Mouse (Mus musculus) ovary, postnatal 14 days (tissue): ENCODE results near the gene Anxa6.
A peak's percentile ranks its signal among the peaks of the same experiment; 100 is the strongest.

Experiments used
- DNase-seq: peaks from one replicate; pipeline ENCODE4 v3.0.0; 2022; ENCODE audit warnings: low spot score

Gene Anxa6

DNA sequence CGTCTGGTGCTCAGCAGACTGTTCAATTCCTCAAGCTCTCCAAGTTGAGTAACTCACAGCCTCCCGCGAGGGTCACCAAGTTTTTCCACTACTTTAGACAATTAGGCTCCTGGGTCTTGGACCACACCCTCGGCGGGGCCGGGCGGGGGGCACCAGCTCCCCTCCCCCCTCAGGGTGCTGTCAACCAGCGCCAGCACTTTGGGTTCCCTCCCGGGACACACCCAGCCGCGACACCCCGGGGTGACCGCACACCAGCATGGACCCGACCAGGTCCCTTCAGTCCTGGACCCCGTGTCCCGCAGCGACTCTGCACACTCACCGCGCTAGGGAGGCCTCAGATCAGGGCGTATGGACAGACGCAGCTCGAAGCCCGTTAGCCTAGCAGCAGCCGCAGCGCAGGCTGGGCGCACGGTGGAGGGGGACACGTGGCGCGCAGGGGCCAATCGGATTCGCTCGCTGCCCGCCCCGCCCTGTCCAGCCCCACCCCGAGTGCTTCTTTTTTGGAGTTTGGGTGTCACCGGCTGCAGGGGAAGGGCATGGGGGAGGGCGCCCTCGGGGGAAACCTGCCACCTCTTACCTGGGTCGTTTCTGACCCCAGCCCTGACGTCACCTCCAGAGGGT, at the start of gene Anxa6:
TSS of gene Anxa6 (minus strand) at position 406 of the 621 bp plus-strand sequence.
- peak; percentile 66 for DNase-seq

DNA sequence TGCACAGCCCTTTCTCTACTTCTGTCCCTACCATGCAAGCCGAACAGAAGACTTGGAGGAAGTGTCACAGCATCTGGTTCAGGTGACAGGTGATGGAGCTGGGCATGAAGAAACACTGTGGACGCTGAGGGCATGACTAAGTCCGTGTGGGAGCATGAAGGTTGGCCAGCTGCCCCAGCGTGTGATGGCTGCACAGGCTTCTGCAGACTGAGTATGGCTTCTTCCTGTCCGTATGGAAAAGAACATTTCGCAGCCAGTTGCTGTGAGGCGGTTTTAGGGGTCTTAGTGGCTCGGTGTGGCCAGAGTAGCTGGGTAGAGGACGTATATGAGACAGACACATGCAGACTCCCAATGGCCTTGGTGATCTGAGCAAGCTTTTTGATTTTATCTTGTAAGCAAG, 48.0 kb upstream of the Anxa6 start:
- no peak for DNase-seq

DNA sequence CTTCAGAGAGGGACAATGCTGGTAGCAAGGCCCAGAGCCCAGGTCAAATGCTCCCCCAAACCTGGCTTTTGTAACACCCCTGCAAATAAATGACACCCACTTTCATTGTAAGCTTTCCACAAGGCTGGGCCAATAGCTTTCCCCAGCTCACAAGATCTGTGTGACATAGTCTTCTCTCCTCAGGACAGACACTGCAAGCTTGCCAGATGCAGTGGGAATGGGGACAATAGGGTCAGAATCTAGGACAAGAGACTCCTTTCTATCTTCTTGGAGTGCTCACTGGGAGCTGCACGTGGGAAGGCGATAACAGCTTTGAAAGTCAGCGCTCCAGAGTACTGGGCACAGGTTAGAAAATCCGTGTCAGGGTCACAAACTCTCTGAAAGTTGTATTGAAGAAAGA, 45.9 kb upstream of the Anxa6 start:
- no peak for DNase-seq

DNA sequence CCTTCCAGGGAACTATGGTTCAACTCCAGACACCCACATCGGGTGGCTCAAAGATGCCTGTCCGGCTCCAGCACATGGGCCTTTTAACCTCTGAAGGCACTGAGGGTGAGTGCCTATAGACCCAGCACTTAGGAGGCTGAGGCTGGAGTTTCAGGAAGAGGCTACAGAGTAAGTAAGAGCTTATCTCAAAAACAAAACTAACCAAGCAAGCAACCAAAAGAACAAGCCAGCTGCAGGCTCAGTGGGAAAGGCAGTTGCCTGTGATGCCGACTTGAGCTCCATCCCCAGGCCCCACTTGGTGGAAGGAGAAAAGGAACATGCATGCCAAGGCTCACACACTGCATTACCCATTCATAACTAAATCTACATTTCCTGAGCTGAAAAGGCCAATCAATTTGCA, 45.3 kb upstream of the Anxa6 start:
- DNase-seq: no peak

DNA sequence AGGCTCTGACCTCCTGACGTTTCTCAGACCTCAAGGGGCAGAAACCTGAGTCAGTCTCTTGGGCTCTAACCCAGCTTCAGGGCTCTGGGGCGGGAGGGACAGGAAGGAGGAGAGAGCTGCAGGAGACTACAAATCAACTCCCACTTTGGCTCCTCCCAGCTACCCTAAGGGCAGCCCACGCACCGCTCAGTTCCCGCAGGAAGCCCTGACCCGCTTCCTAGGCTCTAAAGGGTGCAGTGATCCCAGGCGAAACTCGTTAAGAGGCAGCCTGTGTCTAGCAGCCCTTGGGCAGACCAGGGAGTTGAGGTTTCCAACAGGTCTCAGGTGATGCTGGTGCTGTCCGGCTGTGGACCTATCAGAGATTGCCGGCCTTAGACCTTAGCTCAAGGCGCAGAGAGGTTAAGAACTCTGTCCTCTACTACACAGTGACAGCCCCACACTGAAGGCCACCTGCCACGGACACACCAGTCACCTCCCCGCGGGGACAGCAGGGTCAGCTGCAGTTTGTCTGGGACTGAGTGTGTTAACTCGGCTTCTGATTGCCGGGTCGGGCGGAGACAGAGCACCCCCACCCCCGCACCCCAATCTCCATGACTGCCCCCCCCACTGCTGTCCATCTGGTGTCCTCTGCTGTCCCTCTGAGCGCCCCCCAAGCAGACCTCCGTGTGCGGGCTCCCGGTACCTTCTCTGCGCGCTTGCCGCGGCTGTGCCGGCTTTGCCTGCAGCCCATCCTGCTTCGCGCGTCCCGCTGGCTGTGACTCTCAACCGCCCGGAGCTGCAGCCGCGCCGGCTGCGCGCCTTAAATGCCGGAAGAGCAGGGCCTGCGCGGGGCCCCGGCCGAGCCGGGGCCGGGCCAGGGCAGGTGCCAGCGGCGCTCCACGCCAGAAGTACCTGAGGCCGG, 44.3 kb upstream of the Anxa6 start, which contains the start of gene Ccdc69:
TSS of gene Ccdc69 (minus strand) at position 801 of the 901 bp plus-strand sequence.
- peak; percentile 33 for DNase-seq

DNA sequence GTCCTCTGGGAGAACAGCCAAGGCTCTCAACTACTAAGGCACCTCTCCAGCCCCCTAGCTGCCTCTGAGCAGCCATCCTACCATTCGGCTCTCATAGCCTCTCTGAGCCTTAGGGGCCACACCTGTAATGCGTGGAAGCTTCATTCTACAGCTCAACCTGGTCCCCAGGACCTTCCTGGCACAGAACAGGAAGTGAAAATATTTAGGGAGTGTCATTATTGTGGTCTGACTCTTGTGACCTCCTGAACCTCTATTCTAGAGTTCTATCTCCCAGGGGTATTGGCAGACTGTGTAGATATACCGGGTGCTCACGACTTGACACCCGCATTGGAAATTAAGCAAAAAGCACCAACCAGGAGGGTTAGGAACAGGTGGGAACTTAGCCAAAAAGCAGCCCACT, 43.0 kb upstream of the Anxa6 start:
- no peak for DNase-seq

DNA sequence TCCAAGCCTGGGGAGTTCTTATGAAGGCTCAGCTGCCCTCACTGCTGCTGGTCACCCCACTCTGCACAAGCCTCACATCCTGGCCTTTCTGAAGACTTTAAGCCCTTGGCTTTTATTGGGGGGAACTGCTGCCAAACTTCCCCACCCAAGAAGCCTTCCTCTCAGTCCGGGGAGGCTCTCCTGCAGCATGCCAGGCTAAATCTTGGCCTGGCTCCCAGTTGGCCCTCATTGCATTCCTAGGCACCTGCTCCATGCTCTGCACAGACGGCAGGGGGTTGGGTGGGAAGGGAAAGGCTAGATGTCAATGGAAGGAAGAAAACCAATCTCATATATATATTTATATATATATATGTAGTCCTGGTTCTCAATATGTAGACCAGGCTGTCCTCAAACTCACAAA, 42.4 kb upstream of the Anxa6 start:
- DNase-seq: no peak

DNA sequence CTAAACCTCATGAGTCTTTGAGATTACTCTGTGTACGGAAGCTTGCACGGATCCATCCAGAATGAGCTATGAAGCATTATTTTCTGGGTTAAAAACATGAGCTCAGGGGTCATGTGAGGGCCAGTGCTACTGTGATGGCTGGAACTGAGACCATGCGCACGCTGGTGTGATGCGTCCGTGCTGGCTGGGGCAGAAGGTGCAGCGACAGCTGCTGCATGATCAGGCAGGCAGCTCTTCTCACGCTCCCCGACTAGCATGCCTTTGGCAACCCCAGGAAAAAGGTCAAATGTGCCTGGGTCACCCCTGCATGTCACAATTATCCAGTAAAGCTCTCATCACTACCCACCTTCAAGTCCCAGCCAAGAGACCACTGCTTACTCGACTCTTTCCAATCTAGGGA, 39.9 kb upstream of the Anxa6 start:
- no peak for DNase-seq

DNA sequence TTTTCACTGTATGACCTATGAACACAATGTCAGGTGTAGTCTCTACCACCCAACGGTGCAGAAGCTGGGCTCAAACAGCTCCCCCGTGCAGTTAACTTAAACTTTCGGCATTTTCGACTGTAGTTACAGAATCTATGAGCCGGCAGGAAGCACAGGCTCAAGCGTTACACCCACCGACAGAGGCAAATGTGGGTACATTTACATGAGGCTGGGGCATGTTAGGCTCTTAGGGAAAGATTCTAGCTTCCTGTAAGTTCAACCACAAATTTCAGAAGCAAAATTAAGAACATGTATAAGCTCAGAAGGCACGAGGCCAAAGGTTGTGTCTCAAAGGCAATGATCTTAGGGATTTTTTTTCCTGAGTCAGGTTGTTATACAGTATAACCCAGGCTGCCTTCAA, 39.2 kb upstream of the Anxa6 start:
- no peak for DNase-seq

DNA sequence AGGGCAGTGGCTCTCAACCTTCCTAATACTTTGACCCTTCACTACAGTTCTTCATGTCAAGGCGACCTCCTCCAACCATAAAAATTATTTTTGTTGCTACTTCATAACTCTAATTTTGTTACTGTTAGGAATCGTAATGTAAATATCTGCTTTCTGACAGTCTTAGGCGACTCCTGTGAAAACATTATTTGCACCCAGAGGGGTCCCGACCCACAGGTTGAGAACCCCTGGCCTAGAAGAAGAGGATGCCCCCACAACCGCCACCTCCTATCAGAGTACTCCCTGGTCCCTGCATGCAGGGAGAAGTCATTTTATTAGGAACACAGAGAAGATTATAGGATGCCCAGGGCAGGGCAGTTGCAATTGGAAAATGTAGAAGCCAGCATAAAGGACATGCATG, 38.1 kb upstream of the Anxa6 start:
- DNase-seq: no peak

DNA sequence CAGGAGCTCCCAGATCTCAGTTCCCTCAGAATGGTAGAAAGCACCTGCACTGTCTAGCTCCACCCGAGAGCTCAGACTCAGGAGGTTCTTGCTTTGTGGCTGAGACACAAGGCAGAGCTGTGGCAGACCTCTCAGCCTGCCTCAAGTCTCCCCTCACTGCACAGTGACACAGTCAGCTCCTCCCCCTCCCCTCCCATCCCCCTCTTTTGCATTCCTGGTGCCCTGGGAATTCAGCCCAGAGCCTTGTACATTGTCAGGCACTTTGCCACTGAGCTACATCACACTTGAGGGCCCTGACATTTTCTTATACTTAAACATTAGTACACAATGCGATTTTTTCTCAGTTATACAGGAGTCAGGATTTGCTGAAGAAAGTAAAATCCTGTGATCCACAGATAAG, 35.8 kb upstream of the Anxa6 start:
- DNase-seq: no peak

DNA sequence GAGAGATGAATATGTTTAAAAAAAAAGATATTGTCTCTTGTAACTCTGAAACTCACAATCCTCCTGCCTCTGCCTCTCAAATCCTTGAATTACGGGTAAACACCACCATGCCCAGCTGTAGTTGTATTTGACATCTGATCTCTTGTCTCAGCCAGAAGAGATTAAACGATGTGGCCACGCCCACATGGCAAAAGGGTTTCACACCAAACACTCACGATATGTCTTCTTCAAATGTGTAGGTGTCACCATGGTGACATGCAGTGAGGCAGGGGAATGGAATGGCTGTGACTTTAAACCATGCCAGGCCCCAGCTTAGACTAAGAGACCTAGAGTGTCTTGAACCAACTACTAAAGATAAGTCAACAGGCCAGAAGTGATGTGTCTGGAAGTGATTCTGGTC, 33.7 kb upstream of the Anxa6 start:
- DNase-seq: no peak

DNA sequence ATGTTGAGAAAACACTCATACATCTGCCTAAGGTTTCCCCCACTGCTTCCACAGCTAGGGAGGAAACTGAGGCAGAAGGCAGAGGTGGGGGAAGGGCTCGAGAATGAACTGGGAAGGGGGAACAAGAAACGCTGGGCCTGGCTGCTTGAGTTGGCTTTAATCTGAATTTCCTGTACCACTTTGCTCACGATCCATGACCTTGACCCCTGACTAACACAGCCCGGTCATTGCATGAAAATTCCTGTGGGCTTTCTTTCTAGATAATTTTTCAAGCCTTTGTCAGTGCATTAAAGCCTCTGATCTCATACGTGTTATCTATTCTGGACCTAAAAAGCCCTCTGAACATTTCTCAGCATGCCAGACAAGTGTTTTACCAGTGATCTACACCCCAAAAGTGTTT, 29.6 kb upstream of the Anxa6 start:
- no peak for DNase-seq

DNA sequence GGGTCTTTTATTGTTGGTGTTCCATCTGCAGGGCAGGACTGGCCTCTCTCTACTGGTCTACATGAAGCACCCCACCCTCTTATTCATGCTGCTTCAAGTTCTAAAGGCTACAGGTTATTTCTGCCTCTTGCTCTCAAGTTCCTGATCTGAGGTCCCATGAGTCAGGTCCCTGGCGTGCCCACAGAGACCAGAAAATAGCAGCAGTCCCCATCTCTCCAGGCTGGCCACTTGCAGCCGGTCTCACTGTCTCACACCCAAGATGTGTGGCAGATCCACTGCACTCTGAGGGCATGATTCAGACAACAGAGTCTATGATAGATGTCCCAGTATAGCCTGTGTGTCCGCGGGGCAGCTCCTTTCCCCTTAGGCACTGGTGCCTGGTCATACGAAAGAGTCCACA, 27.6 kb upstream of the Anxa6 start:
- no peak for DNase-seq

DNA sequence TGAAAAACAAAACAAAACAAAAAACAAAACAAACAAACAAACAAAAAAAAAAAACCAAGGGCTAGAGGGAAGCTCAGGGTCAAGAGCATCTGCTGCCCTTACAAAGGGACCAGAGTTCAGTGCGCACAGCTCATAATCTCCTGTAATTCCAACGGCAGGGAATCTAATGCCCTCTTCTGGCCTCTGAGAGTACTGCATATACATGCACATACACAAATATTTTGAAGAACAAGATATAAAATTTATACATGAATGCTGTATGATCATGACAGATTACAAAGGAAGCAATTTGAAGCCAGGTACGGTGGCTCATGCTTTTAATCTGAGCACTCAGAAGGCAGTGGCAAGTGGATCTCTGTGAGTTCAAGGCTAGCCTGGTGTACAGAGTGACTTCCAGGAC, 24.3 kb upstream of the Anxa6 start:
- DNase-seq: no peak

DNA sequence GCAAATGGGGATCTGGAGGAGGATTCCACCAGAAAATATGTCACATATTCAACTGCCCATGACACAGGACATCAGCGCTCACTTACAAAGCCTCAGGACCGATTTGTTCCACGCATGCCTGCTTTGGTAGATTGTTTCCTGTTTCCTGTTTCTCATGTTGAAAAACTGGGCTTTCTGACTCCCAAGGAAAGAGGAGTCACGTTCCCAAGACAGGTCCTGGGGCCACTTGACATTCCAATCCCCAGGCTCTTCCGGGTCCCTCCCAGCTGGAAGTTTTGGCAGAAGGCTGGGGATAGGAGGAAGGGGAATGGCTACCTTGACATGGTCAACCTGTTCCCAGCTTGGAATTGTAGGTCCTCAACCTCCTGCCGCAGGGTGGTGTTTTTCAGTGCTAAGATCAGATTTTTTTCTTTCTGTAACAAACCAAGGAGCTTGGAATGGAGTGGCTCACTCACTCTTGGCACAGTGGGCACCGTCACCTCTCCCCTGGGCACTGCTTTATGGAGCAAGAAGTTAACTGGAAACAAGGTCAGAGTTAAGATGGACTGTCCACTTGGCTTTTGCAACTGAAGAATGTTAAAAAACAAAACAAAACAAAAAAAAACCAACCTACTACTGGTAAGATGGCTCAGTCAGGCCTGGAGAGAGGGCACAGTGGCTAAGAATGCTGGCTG, 17.7 kb upstream of the Anxa6 start:
- DNase-seq: no peak

DNA sequence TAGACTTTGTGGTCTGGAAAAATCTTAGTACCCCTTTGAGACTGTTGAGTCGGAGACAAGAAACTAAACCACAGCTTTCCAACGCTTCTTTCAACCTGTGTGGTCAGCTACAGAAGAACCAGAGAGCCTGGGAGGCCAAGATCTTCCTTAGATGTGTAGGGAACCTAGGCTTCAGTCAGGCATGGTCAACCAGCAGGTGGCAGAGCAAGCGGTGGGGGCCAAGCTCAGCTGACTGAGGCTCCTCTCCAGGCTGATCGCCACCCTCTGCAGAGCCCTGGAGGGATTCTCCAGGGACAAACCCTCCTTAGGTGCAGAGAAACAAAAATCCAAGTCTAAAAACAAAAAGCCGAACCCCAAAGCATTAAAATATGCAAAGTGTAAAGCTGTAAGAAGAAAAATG, 13.4 kb upstream of the Anxa6 start:
- DNase-seq: no peak

DNA sequence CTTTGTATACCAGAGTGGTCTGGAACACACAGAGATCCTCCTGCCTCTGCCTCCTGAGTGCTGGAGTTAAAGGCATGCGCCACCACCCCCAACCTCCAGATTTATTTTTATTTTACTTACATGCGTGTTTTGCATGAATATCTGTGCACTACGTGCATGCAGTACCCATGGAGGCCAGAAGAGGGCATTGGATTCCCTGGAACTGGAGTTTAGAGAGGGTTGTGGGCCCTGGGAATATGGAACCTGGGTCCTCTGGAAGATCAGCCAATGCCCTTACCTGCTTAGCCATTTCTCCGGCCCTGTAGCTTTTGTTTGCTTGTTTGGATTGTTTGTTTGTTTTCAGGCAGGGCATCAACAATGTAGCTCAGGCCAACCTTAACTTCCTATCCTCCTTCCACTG, 8.1 kb upstream of the Anxa6 start:
- DNase-seq: no peak

DNA sequence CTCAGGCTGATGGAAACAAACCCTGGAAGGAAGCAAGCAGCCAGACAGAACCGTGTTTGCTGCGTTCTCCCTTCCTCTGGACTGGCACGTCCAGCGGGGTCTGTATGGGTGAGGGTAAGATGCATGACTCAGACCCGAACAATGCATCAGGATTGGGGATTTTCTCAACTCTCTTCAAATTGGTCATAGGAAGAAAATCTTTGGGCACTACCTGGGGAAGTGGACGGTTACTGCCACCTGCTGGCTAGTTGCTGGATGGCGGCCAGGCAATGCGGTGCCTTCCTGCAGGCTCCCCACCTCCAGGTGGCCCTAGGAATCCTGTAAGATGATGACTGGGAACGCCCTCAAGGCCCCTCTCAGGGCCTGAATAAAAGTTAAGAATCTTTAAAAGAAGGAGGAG, 6.3 kb upstream of the Anxa6 start:
- DNase-seq: peak; percentile 83

DNA sequence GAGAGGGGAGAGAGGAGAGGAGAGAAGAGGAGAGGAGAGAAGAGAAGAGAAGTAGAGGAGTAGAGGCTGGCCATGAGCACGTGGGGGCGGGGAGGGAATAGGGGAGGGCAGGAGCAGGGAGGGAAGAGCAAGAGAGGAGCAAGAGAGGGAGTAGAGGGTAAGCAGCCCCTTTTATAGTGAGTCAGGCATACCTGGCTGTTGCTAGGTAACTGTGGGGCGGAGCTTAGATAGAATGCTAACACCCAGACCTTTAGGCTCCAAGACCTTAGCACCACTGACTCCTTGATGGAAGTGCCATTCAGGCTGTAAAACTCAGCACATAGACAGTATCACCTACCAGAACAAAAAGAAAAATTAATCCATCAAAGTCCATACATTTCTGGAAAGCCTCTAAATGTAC, 3.4 kb upstream of the Anxa6 start:
- DNase-seq: no peak

DNA sequence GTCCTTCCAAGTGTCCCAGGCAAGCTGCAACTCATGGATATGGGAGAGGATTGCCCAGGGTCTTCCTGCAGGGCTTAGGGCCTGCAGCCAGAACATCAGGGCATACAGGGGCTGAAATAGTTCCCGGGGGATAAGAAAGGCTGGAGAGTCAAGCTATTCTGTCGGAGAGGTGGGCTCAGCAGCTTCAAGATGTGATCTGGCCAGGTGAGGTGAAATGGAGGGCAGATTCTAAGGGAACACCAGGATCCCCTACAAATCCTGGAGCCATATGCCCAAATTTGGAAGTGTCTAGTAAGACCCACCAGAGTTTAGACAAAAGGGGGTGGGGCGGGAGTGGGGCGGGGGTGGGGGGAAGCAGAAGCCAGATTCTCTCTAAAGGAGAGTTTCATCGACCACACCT, 959 bp downstream of the Anxa6 start:
- no peak for DNase-seq

DNA sequence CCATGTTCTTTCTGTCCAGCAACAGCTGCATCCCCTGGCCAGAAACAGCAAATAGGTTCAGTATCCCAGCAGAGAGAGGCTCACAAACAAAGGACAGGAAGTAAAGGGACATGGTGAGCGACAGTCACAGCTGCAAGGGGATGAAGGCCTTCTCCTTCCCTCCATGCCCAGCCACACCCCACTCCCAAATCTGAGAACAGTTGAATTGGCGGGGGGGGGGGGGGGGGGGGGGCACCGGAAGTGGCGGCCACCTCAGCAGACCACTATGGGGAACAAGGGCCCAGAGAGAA, 1.3 kb downstream of the Anxa6 start:
- no peak for DNase-seq

DNA sequence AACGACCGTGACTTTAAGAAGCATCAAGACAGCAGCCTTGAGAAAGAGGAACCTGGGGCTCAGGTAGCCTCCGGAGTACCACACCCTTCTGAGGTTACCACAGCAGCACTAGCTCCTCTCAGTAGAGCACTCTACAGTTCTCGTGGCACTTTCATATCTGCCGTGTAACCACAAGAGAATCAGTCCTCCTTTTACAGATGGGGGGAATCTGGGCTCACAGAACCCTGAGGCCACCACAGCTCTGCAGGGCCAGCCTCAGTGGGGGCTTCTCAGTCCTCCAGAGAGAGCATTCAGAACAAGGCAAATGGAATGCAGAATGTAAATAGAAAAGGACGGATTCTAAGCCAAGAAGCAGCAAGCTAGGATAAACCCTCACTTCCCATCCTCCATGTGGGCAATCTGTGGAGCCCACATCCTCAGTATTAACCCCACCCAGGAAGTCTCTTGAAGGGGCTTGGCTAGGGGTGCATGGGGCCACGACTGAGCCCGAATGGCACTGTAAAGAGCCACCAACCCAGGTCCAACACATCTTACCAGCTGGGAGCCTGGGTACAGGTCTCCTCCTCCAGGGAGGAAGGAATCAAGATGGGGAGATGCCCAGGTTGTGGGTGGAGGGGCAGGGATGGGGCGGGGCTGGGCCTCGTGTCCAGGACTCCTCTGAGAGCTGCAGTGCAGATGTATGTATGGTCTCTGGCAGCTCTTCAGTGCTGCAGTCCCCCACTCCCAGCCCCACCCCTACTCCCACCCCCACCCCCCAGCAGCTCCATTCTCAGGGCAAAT, 1.8 kb downstream of the Anxa6 start:
- DNase-seq: no peak
